Mouse (Mus musculus) retina, adult 2 months (tissue): ENCODE data around the gene Hsp90ab1.

Source experiments
- DNase-seq: peaks from one replicate; pipeline ENCODE4 v3.0.0-alpha.2; 2012; ENCODE audit warnings: low read depth, low spot score

The Hsp90ab1 gene

GRCm38 (mm10) chr17:45596631-45597396, 23.7 kb upstream of the Hsp90ab1 start:
- no peak for DNase-seq

GRCm38 (mm10) chr17:45595736-45596390, 22.8 kb upstream of the Hsp90ab1 start:
- DNase-seq: no peak

- DNase-seq: no peak
Measured at GRCm38 (mm10) chr17:45594881-45595735, 22.0 kb upstream of the Hsp90ab1 start.

GRCm38 (mm10) chr17:45594195-45594594, 21.1 kb upstream of the Hsp90ab1 start:
- no peak for DNase-seq

GRCm38 (mm10) chr17:45593479-45593878, 20.4 kb upstream of the Hsp90ab1 start:
- no peak for DNase-seq

- DNase-seq: no peak
Measured at GRCm38 (mm10) chr17:45592606-45593431, 19.7 kb upstream of the Hsp90ab1 start.

- no peak for DNase-seq
Measured at GRCm38 (mm10) chr17:45591701-45592605, 18.9 kb upstream of the Hsp90ab1 start.

GRCm38 (mm10) chr17:45590410-45590809, 17.3 kb upstream of the Hsp90ab1 start:
- no peak for DNase-seq

GRCm38 (mm10) chr17:45589844-45590243, 16.8 kb upstream of the Hsp90ab1 start:
- no peak for DNase-seq

- DNase-seq: no peak
Measured at GRCm38 (mm10) chr17:45589236-45589635, 16.2 kb upstream of the Hsp90ab1 start.

- DNase-seq: no peak
Measured at GRCm38 (mm10) chr17:45588370-45588769, 15.3 kb upstream of the Hsp90ab1 start.

- DNase-seq: no peak
Measured at GRCm38 (mm10) chr17:45586449-45586837, 13.4 kb upstream of the Hsp90ab1 start.

GRCm38 (mm10) chr17:45585725-45586448, 12.8 kb upstream of the Hsp90ab1 start:
- no peak for DNase-seq

- no peak for DNase-seq
Measured at GRCm38 (mm10) chr17:45584939-45585678, 12.0 kb upstream of the Hsp90ab1 start.

GRCm38 (mm10) chr17:45584096-45584896, 11.2 kb upstream of the Hsp90ab1 start:
- no peak for DNase-seq

- DNase-seq: no peak
Measured at GRCm38 (mm10) chr17:45582715-45583355, 9.8 kb upstream of the Hsp90ab1 start.

- no peak for DNase-seq
Measured at GRCm38 (mm10) chr17:45582188-45582587, 9.1 kb upstream of the Hsp90ab1 start.

GRCm38 (mm10) chr17:45581567-45581983, 8.5 kb upstream of the Hsp90ab1 start:
- no peak for DNase-seq
